Mouse (Mus musculus): ENCODE results near the gene Fam214a. TPM values are rescaled to one million over a fixed set of nuclear protein-coding genes. Genes with fewer than 3 reads are reported as not detected.
"Not testable (repeated sequence)": the region's sequence is repeated elsewhere in the genome, so short reads cannot be mapped to it uniquely, and the experiment has no call there.

The Fam214a gene
- total and polyA plus RNA-seq, 2 experiments from 2014 or later, result 13.3 to 20.8 TPM

- TF ChIP-seq CTCF (IDR thresholded peaks at IDR 0.05; ENCODE audit: low read depth) (no peak), EP300 (IDR thresholded peaks at IDR 0.05; ENCODE audit: low read depth) (no peak)
- Histone ChIP-seq H3K27ac (ENCODE audit: low read depth) (peak overlapping the region; percentile 70), H3K4me2 (ENCODE audit: low read depth, low read length) (peak overlapping the region; percentile 7; the same call in 1 of the 2 replicates), H3K9me3 (replicated peaks; ENCODE audit: control insufficient read depth, low read length) (no peaks in the 10 kb centered on the region), H3K9ac (replicated peaks; ENCODE audit: low read depth, low read length) (no peak overlapping the region), H3K27me3 (ENCODE audit: control insufficient read depth, insufficient read depth, low read length) (no peaks in the 10 kb centered on the region), H3K4me3 (ENCODE audit: low read depth, low read length) (no peak overlapping the region), H3K4me1 (ENCODE audit: control insufficient read depth, insufficient read depth) (peaks cover 27% of the 10 kb centered on the region), H3K36me3 (replicated peaks; ENCODE audit: control insufficient read depth, insufficient read depth, low read length) (no peaks in the 10 kb centered on the region)
- DNase-seq (ENCODE audit: low spot score) (no peak), ATAC-seq (ENCODE audit: insufficient read depth, low read depth) (peak; percentile 61)
- WGBS, result 38% methylated on average over 3 of the region's 3 CpGs
These were observed 29.0 kb downstream of the Fam214a start for GRCm38 (mm10) chr9:74981663-74982111.

DNA sequence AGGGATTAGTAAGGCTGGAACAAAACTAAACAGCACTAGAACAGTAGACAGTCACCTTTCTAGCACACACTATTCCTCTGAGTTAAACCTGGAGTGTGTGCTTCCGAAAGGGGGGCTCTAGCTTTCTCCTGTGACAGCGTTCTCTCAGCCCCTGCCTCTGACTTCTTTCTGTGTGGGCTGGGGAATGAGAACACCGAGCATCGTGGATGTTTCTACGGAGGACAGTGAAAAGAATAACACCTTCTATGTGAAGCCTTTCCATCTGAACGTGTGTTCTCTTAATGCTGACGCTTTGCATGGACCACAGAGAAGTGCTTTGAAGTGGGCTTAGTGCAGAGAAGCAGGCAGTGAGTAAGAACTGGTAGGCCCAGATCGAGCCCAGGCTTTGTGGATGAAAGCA, 29.5 kb downstream of the Fam214a start:
- H3K9me3 ChIP-seq (replicated peaks; ENCODE audit: control insufficient read depth, low read length), result no peaks in the 10 kb centered on the region
- DNase-seq (ENCODE audit: low spot score) (no peak), ATAC-seq (ENCODE audit: insufficient read depth, low read depth) (peak; percentile 52; the same call in 1 of the 2 replicates)
- no peak overlapping the region; the same call in 1 of the 2 replicates for H3K9ac ChIP-seq (replicated peaks; ENCODE audit: low read depth, low read length)
- no peak for TF ChIP-seq CTCF (IDR thresholded peaks at IDR 0.05; ENCODE audit: low read depth)
- TF ChIP-seq EP300 (IDR thresholded peaks at IDR 0.05; ENCODE audit: low read depth), result no peak
- 50% methylated on average over 8 of the region's 8 CpGs for WGBS
- no peaks in the 10 kb centered on the region for H3K27me3 ChIP-seq (ENCODE audit: control insufficient read depth, insufficient read depth, low read length)
- no peaks in the 10 kb centered on the region for H3K36me3 ChIP-seq (replicated peaks; ENCODE audit: control insufficient read depth, insufficient read depth, low read length)
- H3K4me2 ChIP-seq (ENCODE audit: low read depth, low read length), result peak overlapping the region; percentile 7; the same call in 1 of the 2 replicates
- no peak overlapping the region for H3K4me3 ChIP-seq (ENCODE audit: low read depth, low read length)
- peaks cover 25% of the 10 kb centered on the region for H3K4me1 ChIP-seq (ENCODE audit: control insufficient read depth, insufficient read depth)
- H3K27ac ChIP-seq (ENCODE audit: low read depth), result peak overlapping the region; percentile 70

DNA sequence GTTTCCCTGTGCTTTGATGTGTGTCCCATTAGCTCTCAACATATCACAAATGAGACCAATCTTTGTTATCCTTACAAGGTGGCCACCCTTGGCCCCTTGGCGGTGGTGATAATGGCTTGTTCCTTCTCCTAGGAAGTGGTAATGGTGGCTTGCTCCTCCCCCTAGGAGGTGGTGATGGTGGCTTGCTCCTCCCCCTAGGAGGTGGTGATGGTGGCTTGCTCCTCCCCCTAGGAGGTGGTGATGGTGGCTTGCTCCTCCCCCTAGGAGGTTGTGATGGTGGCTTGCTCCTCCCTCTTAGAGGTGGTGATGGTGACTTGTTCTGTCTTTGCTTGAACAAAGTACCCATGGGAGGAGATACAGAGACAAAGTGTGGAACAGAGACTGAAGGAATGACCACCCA, 30.0 kb downstream of the Fam214a start:
- H3K9me3 ChIP-seq (replicated peaks; ENCODE audit: control insufficient read depth, low read length); H3K4me3 ChIP-seq (ENCODE audit: low read depth, low read length): not testable (repeated sequence)

DNA sequence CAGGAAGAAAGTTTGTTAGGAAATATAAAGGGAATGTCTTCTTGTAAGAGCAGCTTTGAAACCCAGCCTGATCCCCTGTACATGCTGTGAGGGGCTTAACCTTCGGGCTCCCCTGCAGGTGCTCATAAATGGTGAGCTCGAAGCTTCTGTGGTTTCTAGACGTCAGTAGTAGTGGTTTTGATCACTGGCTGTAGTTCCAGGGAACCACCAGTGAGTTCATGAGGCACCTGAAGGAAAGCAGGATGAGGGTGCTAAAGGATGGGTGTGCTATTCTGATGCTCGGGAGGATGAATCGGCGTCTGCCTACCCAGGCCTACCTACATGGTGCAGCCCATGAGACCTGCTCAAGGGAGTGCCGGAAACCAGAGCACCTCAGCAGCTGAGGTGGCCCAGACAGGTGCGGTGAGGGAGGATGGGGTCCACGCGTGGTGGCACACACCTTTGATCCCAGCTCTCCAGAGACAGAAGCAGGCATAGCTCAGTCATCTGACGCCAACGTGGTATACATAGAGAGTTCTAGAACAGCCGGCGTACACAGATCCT, 32.6 kb downstream of the Fam214a start:
- TF ChIP-seq EP300 (IDR thresholded peaks at IDR 0.05; ENCODE audit: low read depth), result no peak
- TF ChIP-seq CTCF (IDR thresholded peaks at IDR 0.05; ENCODE audit: low read depth), result no peak
- H3K9me3 ChIP-seq (replicated peaks; ENCODE audit: control insufficient read depth, low read length), result no peaks in the 10 kb centered on the region
- no peak overlapping the region for H3K4me2 ChIP-seq (ENCODE audit: low read depth, low read length)
- DNase-seq (ENCODE audit: low spot score), result no peak
- no peak for ATAC-seq (ENCODE audit: insufficient read depth, low read depth)
- no peaks in the 10 kb centered on the region for H3K36me3 ChIP-seq (replicated peaks; ENCODE audit: control insufficient read depth, insufficient read depth, low read length)
- peaks cover 25% of the 10 kb centered on the region for H3K4me1 ChIP-seq (ENCODE audit: control insufficient read depth, insufficient read depth)
- H3K27me3 ChIP-seq (ENCODE audit: control insufficient read depth, insufficient read depth, low read length), result no peaks in the 10 kb centered on the region
- no peak overlapping the region for H3K9ac ChIP-seq (replicated peaks; ENCODE audit: low read depth, low read length)
- no peak overlapping the region for H3K27ac ChIP-seq (ENCODE audit: low read depth)
- no peak overlapping the region for H3K4me3 ChIP-seq (ENCODE audit: low read depth, low read length)
- 88% methylated on average over 14 of the region's 14 CpGs for WGBS

More for the DNA sequence above, 30.0 kb downstream of the Fam214a start:
- H3K27ac ChIP-seq (ENCODE audit: low read depth), result peak overlapping the region; percentile 70
- peaks cover 25% of the 10 kb centered on the region for H3K4me1 ChIP-seq (ENCODE audit: control insufficient read depth, insufficient read depth)
- H3K36me3 ChIP-seq (replicated peaks; ENCODE audit: control insufficient read depth, insufficient read depth, low read length); H3K27me3 ChIP-seq (ENCODE audit: control insufficient read depth, insufficient read depth, low read length); H3K9ac ChIP-seq (replicated peaks; ENCODE audit: low read depth, low read length); ATAC-seq (ENCODE audit: insufficient read depth, low read depth); DNase-seq (ENCODE audit: low spot score); H3K4me2 ChIP-seq (ENCODE audit: low read depth, low read length): not testable (repeated sequence)
- 85% methylated on average over 1 of the region's 1 CpGs for WGBS

DNA sequence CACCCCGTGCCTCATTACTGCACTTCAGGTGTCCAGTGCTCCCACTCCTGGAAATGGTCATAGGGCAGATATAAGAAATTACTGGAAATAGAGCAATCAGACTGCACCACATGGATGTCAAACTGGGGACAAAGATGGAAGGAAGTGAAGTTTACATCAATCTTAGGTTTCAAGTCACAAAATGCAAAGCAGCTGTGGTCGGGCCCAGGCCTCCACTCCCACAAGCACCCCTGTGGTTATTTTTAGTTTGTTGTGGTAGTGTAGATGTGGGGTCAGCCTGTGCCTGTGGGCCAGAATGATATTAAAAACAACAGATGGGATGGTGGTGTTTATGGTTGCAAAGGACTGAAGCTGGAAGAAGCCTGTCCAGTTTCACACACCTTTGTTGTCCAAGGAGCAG, 33.1 kb downstream of the Fam214a start:
- peaks cover 25% of the 10 kb centered on the region for H3K4me1 ChIP-seq (ENCODE audit: control insufficient read depth, insufficient read depth)
- no peak for TF ChIP-seq EP300 (IDR thresholded peaks at IDR 0.05; ENCODE audit: low read depth)
- no peak for TF ChIP-seq CTCF (IDR thresholded peaks at IDR 0.05; ENCODE audit: low read depth)
- WGBS, result 54% methylated on average over 2 of the region's 2 CpGs

GRCm38 (mm10) chr9:74988893-74989460, 36.3 kb downstream of the Fam214a start:
- WGBS, result 78% methylated on average over 7 of the region's 7 CpGs
- DNase-seq (ENCODE audit: low spot score) (no peak), ATAC-seq (ENCODE audit: insufficient read depth, low read depth) (no peak)
- H3K9me3 ChIP-seq (replicated peaks; ENCODE audit: control insufficient read depth, low read length), result no peaks in the 10 kb centered on the region
- no peaks in the 10 kb centered on the region for H3K27me3 ChIP-seq (ENCODE audit: control insufficient read depth, insufficient read depth, low read length)
- peaks cover 10% of the 10 kb centered on the region for H3K4me1 ChIP-seq (ENCODE audit: control insufficient read depth, insufficient read depth)
- no peak overlapping the region for H3K27ac ChIP-seq (ENCODE audit: low read depth)
- H3K4me3 ChIP-seq (ENCODE audit: low read depth, low read length), result no peak overlapping the region
- no peak overlapping the region for H3K9ac ChIP-seq (replicated peaks; ENCODE audit: low read depth, low read length)
- no peaks in the 10 kb centered on the region for H3K36me3 ChIP-seq (replicated peaks; ENCODE audit: control insufficient read depth, insufficient read depth, low read length)
- TF ChIP-seq EP300 (IDR thresholded peaks at IDR 0.05; ENCODE audit: low read depth), result no peak
- no peak for TF ChIP-seq CTCF (IDR thresholded peaks at IDR 0.05; ENCODE audit: low read depth)
- no peak overlapping the region for H3K4me2 ChIP-seq (ENCODE audit: low read depth, low read length)

More for the DNA sequence above, 33.1 kb downstream of the Fam214a start:
- ATAC-seq (ENCODE audit: insufficient read depth, low read depth) (no peak), DNase-seq (ENCODE audit: low spot score) (no peak)
- Histone ChIP-seq H3K4me3 (ENCODE audit: low read depth, low read length) (no peak overlapping the region), H3K9me3 (replicated peaks; ENCODE audit: control insufficient read depth, low read length) (no peaks in the 10 kb centered on the region), H3K36me3 (replicated peaks; ENCODE audit: control insufficient read depth, insufficient read depth, low read length) (no peaks in the 10 kb centered on the region), H3K4me2 (ENCODE audit: low read depth, low read length) (no peak overlapping the region), H3K27me3 (ENCODE audit: control insufficient read depth, insufficient read depth, low read length) (no peaks in the 10 kb centered on the region), H3K9ac (replicated peaks; ENCODE audit: low read depth, low read length) (no peak overlapping the region), H3K27ac (ENCODE audit: low read depth) (no peak overlapping the region)

All from heart, postnatal 0 days (tissue).